Mouse (Mus musculus): ENCODE data around the gene Nkapd1. TPM values are rescaled to one million over a fixed set of nuclear protein-coding genes. Genes with fewer than 3 reads are reported as not detected.
A peak's percentile ranks its signal among the peaks of the same experiment; 100 is the strongest.

Nkapd1 gene
- polyA plus RNA-seq (2016; fragmentation: Nextera tagmentation; extraction: Ambion mirVana) = 20.4 and 21.0 TPM in 2 replicates

DNA sequence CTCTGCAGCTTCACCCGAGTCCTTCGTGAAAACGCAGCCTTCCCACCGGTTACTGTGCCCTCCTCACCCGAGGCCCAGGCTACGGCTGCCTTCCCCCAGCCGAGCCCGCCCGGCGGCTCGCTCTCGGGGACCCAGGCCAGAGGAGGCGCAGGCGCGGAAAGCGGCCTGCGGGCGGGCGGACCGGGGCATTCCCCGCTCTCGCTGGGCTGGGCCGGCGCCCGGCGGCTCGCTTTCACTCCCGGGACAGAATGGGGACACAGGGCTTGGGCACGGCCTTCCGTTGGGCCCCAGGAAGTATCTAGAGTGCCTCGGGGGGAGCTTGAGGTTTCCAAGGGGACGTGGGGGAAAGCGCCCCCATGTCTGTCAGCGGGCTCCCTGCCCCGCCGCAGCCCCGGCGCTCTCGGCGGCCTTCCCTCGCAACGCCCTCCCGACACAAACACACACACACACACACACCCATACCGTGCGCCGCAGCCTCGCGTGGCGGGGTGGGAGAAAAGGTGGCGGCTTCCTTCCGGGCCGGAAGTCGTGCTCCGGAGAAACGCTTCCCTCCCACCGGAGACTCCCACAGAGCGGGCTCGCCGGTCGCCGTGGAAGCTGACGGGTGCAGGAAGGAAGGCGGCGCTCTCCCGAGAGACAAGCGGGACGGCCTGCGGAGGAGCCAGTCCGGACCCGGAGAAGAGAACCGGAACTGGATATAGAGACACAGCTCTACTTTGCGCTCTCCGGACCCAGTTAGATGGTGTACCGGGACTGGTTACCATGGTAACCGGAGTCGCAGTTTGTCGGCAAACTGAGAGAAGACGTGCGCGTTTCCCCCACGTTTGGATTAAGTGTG, at the start of gene Nkapd1, which contains the start of gene Pih1d2:
Gene Nkapd1, minus strand, starts transcription at position 699 of the 838 bp plus-strand sequence.
Gene Pih1d2, plus strand, starts transcription at position 556 of the 838 bp plus-strand sequence.
- ATAC-seq (ENCODE audit: insufficient number of reproducible peaks, low FRiP score) = peak; percentile 91
- Histone ChIP-seq H3K4me1 (replicated peaks) (peaks cover 8% of the 10 kb centered on the region), H3K27ac (ENCODE audit: poor library complexity, severe bottlenecking) (peak within 1 kb of the TSS; percentile 92), H3K4me3 (peak within 1 kb of the TSS; percentile 85), H3K9me3 (replicated peaks) (no peaks in the 10 kb centered on the region), H3K27me3 (replicated peaks) (no peaks in the 10 kb centered on the region), H3K36me3 (peaks cover 30% of the 10 kb centered on the region), H3K4me2 (peak within 1 kb of the TSS; percentile 82), H3K9ac (peak within 1 kb of the TSS; percentile 91)
- WGBS = under 1% methylated on average over 80 of the region's 81 CpGs

DNA sequence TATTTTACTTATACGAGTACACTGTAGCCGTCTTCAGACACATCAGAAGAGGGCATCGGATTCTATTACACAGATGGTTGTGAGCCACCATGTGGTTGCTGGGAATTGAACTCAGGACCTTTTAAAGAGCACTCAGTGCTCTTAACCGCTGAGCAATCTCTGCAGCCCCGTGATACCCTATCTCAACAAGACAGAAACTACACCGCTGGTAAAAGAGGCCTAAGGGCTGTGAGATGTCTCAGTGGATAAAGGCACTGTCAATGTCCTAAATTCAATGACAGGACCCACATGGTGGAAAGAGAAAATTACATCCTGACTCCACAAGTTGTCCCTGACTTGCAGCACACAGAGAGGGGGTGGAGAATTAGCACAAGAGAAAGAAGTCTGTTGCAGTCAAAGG, 49.2 kb upstream of the Nkapd1 start:
- H3K27me3 ChIP-seq (replicated peaks) = no peaks in the 10 kb centered on the region
- 62% methylated on average over 6 of the region's 6 CpGs for WGBS
- no peak overlapping the region for H3K27ac ChIP-seq (ENCODE audit: poor library complexity, severe bottlenecking)
- ATAC-seq (ENCODE audit: insufficient number of reproducible peaks, low FRiP score) = no peak
- 0 out of 2 replicates have a peak, but pooled peaks cover 3% of the 10 kb centered on the region for H3K4me1 ChIP-seq (replicated peaks)
- H3K4me2 ChIP-seq = no peak overlapping the region
- no peak overlapping the region for H3K9ac ChIP-seq
- peaks cover 18% of the 10 kb centered on the region for H3K36me3 ChIP-seq
- H3K9me3 ChIP-seq (replicated peaks) = no peaks in the 10 kb centered on the region
- H3K4me3 ChIP-seq = no peak overlapping the region

DNA sequence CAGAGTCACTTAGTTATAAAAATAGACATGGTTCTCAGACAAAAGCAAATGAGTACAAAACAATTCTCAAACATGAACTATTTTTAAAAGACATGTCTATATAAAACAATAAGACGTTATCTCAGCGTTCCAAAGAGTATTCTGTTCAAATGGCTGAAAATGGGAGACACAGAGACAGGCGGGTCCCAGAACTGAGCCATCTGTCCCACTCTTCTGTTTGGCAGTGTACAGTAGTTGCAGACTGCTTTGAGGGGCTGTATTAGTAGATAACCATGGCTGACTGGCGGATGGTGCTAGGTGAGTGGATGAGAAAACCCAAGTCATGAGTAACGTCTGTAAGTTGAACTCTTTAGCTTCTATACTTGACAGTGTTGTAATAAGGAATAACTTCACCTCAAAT, 47.6 kb upstream of the Nkapd1 start:
- no peak for ATAC-seq (ENCODE audit: insufficient number of reproducible peaks, low FRiP score)
- H3K27ac ChIP-seq (ENCODE audit: poor library complexity, severe bottlenecking) = no peak overlapping the region
- no peak overlapping the region for H3K4me2 ChIP-seq
- no peaks in the 10 kb centered on the region for H3K27me3 ChIP-seq (replicated peaks)
- H3K9me3 ChIP-seq (replicated peaks) = no peaks in the 10 kb centered on the region
- H3K36me3 ChIP-seq = peaks cover 18% of the 10 kb centered on the region
- H3K4me3 ChIP-seq = no peak overlapping the region
- no peak overlapping the region for H3K9ac ChIP-seq
- peaks cover 6% of the 10 kb centered on the region for H3K4me1 ChIP-seq (replicated peaks)
- 78% methylated on average over 5 of the region's 5 CpGs for WGBS

DNA sequence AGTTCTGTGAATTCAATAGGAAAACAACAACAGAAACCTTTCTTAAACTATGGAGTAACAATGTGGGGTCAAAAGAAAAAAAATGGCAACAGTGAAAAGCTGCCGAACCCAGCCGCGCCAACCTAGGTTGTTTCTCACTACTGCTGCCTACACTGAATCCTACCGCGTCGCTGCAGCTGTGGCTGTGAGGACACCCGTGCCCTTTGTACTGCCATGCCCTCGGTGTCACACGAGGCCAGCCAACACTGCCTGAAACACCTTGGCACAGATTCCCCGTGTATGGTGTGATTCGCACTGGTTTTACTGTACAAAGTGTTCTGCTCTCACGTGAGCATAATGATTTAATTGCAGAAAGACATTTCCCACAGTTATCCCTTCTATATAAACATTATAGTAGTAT, 43.2 kb upstream of the Nkapd1 start:
- no peak overlapping the region for H3K27ac ChIP-seq (ENCODE audit: poor library complexity, severe bottlenecking)
- no peak for ATAC-seq (ENCODE audit: insufficient number of reproducible peaks, low FRiP score)
- H3K36me3 ChIP-seq = peaks cover 27% of the 10 kb centered on the region
- 25% methylated on average over 12 of the region's 12 CpGs for WGBS
- peak overlapping the region; percentile 98 for H3K4me3 ChIP-seq
- H3K9me3 ChIP-seq (replicated peaks) = no peaks in the 10 kb centered on the region
- peaks cover 17% of the 10 kb centered on the region for H3K4me1 ChIP-seq (replicated peaks)
- H3K9ac ChIP-seq = peak overlapping the region; percentile 97
- H3K27me3 ChIP-seq (replicated peaks) = no peaks in the 10 kb centered on the region
- H3K4me2 ChIP-seq = peak overlapping the region; percentile 73

DNA sequence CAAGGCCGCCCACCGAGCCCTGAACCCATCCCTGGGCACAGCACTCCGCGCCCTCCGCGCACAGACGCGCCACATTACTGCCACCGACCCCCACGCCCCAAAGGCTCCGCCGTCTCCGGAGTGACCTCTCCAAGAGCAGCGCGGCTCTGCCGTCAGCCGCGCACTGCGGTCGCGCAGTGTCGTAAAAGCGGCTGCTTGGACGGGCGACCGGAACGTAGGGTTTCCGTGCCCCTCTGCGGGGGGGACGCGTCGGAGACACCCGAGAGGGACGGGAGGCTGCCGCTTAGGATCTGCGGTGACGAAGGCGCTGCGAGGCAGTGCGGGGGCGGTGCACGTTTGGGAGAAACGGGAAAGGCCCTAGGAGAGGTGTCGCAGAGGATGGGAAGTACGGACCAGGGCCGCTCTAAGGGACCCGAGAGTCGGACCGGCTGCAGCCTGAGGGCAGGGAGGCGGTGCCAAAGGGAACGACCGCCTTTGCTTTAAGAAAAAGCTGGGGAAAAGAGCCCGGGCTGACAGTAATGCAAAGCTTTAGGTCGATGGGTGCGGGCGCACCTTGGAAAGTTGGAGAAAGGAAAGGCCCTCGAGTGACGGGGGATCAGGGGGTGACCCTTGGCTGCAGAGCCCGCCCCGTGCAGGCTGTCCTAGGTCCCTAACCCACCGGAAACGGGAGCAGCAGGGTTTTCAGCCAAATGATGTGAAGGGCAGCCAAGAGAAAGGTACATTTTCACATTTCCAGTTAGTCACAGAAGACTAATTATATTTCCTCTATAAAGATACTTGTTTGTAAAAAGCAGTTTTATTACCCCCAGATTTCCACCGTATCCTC, 42.3 kb upstream of the Nkapd1 start, which contains the start of gene Dlat:
Gene Dlat, minus strand, starts transcription at position 389 of the 826 bp plus-strand sequence.
- Histone ChIP-seq H3K9me3 (replicated peaks) (no peaks in the 10 kb centered on the region), H3K27me3 (replicated peaks) (no peaks in the 10 kb centered on the region), H3K4me3 (peak within 1 kb of the TSS; percentile 98), H3K4me2 (peak within 1 kb of the TSS; percentile 73), H3K27ac (ENCODE audit: poor library complexity, severe bottlenecking) (peak within 1 kb of the TSS; percentile 86), H3K4me1 (replicated peaks) (peaks cover 14% of the 10 kb centered on the region), H3K9ac (peak within 1 kb of the TSS; percentile 97), H3K36me3 (peaks cover 28% of the 10 kb centered on the region)
- under 1% methylated on average over 63 of the region's 63 CpGs for WGBS
- peak; percentile 93 for ATAC-seq (ENCODE audit: insufficient number of reproducible peaks, low FRiP score)

DNA sequence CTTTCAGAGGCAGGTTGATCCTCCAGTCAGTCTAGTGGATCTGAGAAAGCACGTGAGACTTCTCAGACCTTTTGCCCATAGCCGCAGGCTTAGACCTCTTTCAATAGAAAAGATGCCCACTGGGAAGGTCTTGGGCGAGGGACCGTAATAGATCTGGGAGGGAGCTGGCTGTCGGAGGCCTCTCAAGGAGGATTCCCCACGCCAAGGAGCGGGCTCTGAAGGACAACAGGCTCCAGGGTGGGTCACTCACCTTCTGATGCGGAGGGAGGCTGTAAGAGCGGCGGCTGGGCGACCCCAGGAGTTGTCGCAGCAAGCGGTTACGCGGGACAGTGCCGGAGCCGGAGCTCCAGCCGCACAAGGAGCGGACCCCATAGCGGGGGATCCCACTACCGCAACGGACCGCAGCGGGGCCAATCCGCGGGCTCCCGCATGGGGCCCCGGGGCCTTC, 41.7 kb upstream of the Nkapd1 start:
- Histone ChIP-seq H3K4me3 (peak overlapping the region; percentile 98), H3K36me3 (peaks cover 33% of the 10 kb centered on the region), H3K27me3 (replicated peaks) (no peaks in the 10 kb centered on the region), H3K4me1 (replicated peaks) (peaks cover 14% of the 10 kb centered on the region), H3K27ac (ENCODE audit: poor library complexity, severe bottlenecking) (peak overlapping the region; percentile 86), H3K9me3 (replicated peaks) (no peaks in the 10 kb centered on the region), H3K9ac (peak overlapping the region; percentile 97), H3K4me2 (peak overlapping the region; percentile 73)
- peak; percentile 60 for ATAC-seq (ENCODE audit: insufficient number of reproducible peaks, low FRiP score)
- 0% methylated on average over 26 of the region's 28 CpGs for WGBS

DNA sequence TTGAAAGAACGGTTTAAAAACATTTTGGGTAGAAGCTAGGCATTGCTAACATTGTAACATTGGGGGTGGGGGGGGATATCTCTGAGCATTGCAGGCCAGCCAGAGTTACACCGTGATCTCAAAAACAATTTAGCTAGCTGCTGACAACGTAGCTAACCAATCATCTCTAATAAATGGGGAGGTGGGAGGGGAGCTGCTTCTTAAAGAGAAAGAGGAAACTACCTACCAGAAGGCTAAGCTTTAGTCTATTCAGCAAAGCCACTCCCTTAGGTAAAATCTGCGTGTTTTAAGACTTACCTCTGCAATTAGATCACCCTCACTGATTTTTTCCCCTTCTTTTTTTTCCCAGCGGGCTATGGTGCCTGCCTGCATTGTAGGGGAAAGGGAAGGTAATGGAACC, 41.1 kb upstream of the Nkapd1 start:
- H3K9me3 ChIP-seq (replicated peaks) = no peaks in the 10 kb centered on the region
- peaks cover 38% of the 10 kb centered on the region for H3K36me3 ChIP-seq
- H3K9ac ChIP-seq = peak overlapping the region; percentile 97
- no peaks in the 10 kb centered on the region for H3K27me3 ChIP-seq (replicated peaks)
- peak overlapping the region; percentile 98 for H3K4me3 ChIP-seq
- H3K4me1 ChIP-seq (replicated peaks) = peaks cover 14% of the 10 kb centered on the region
- no peak for ATAC-seq (ENCODE audit: insufficient number of reproducible peaks, low FRiP score)
- H3K27ac ChIP-seq (ENCODE audit: poor library complexity, severe bottlenecking) = no peak overlapping the region
- WGBS = 13% methylated on average over 5 of the region's 5 CpGs
- H3K4me2 ChIP-seq = peak overlapping the region; percentile 73

DNA sequence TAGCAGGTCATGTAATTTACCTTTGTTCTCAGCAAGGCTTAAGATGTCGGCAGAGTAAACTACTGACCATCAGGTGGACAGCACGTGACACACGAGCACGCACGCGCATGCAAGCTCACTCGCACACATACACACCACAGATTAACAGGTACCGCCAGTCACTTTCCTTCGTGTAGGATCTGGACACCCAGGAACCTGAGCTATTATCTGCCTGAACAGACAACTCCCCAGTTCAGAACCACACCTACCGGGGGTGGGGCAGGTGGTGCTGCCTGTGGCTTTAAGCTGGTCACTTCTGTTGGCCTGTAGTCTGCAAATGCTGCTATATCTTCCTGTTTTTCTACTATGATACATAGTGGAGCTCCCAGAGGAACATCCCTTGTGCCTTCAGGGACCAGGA, 33.2 kb upstream of the Nkapd1 start:
- Histone ChIP-seq H3K36me3 (peaks cover 91% of the 10 kb centered on the region), H3K4me1 (replicated peaks) (no peaks in the 10 kb centered on the region), H3K4me2 (no peak overlapping the region), H3K4me3 (no peak overlapping the region), H3K9me3 (replicated peaks) (no peaks in the 10 kb centered on the region), H3K27ac (ENCODE audit: poor library complexity, severe bottlenecking) (no peak overlapping the region), H3K9ac (no peak overlapping the region), H3K27me3 (replicated peaks) (no peaks in the 10 kb centered on the region)
- peak; percentile 67; the same call in 1 of the 2 replicates for ATAC-seq (ENCODE audit: insufficient number of reproducible peaks, low FRiP score)
- 83% methylated on average over 10 of the region's 10 CpGs for WGBS

DNA sequence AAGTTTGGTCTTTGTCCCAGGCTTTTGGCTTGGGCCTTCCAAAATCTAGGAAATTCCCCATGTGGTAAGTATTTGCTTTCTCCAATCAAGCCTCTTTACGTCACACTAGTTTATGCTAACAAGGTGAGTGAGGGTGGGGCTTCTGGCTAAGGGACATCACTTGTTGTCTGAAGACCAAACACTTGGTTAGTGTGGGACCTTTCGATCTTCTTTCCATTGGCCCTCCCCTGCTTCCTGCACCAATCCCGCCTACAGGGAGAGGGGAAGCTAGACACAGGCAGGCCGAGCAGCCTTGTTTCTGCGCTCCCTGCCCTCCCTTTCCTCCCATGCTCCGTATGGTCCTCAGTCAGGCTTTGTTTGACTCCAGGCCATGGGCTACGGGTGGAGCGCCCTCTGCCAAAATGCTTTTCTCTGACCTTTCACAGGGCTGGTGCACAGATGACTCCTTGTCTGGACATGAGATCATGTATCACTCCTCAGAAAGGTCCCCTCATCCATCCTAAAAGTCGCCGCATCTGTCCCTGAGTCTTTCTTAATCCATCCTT, 29.6 kb upstream of the Nkapd1 start:
- Histone ChIP-seq H3K27me3 (replicated peaks) (no peaks in the 10 kb centered on the region), H3K9me3 (replicated peaks) (no peaks in the 10 kb centered on the region), H3K36me3 (peaks cover 91% of the 10 kb centered on the region), H3K4me3 (no peak overlapping the region), H3K27ac (ENCODE audit: poor library complexity, severe bottlenecking) (no peak overlapping the region), H3K4me1 (replicated peaks) (no peaks in the 10 kb centered on the region), H3K4me2 (no peak overlapping the region), H3K9ac (no peak overlapping the region)
- 79% methylated on average over 10 of the region's 10 CpGs for WGBS
- no peak for ATAC-seq (ENCODE audit: insufficient number of reproducible peaks, low FRiP score)

DNA sequence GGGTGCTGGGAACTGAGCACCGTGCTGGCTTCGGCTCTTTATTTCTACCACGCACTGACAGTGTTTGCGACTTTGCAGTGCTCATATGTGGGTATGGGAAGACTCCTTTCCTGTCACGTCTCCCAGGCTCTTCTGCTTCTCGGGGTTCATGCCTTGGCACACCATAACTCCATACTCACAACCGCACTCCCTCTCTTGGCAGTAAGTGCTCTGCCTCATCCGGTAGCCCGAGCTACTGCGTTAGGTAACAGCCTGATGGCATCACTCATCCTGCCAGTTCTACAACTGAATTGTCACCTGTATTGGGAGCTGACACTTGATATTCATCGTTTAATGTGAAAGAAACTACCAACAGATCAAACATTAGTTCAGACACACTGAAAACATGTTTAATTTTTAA, 17.0 kb upstream of the Nkapd1 start:
- Histone ChIP-seq H3K4me3 (no peak overlapping the region), H3K4me1 (replicated peaks) (no peaks in the 10 kb centered on the region), H3K27me3 (replicated peaks) (no peaks in the 10 kb centered on the region), H3K9ac (no peak overlapping the region), H3K36me3 (peaks cover 60% of the 10 kb centered on the region), H3K27ac (ENCODE audit: poor library complexity, severe bottlenecking) (no peak overlapping the region), H3K4me2 (no peak overlapping the region), H3K9me3 (replicated peaks) (no peaks in the 10 kb centered on the region)
- ATAC-seq (ENCODE audit: insufficient number of reproducible peaks, low FRiP score) = no peak
- WGBS = 94% methylated on average over 11 of the region's 11 CpGs

DNA sequence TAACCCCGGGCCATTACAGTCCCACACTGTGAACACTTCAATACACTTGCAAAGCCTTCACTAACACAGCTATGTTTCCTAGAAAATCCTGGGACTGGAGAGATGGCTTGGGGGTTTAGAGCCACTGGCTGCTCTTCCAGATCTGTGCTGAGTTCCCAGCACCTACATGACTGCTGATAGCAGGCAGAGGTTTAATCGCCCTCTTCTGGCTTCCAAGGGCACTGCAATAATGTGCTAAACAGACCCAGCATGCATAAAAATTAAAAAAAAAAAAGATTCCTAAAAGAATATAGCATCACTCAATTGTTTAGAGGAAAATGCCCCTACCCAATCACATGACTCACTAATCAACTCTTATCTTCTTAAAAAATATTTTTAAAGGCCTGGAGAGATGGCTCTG, 15.8 kb upstream of the Nkapd1 start:
- Histone ChIP-seq H3K9me3 (replicated peaks) (no peaks in the 10 kb centered on the region), H3K27ac (ENCODE audit: poor library complexity, severe bottlenecking) (no peak overlapping the region), H3K4me3 (no peak overlapping the region), H3K4me2 (no peak overlapping the region), H3K27me3 (replicated peaks) (no peaks in the 10 kb centered on the region), H3K4me1 (replicated peaks) (no peaks in the 10 kb centered on the region), H3K36me3 (peaks cover 51% of the 10 kb centered on the region), H3K9ac (no peak overlapping the region)
- no peak for ATAC-seq (ENCODE audit: insufficient number of reproducible peaks, low FRiP score)
- 60% methylated on average over 2 of the region's 2 CpGs for whole genome bisulfite sequencing
